Mouse (Mus musculus): ENCODE data around the gene Bcan. TPM values are rescaled to one million over a fixed set of nuclear protein-coding genes. Genes with fewer than 3 reads are reported as not detected.

Gene Bcan
- 0.39 and 0.53 TPM in 2 replicates for polyA plus RNA-seq (2015; fragmentation: Nextera tagmentation; extraction: Ambion mirVana)

GRCm38 (mm10) chr3:88000181-88000580 is at the start of gene Bcan:
Gene Bcan, minus strand, starts transcription at chr3:88000230.
- no peaks in the 10 kb centered on the region for H3K36me3 ChIP-seq
- WGBS, result under 1% methylated on average over 39 of the region's 39 CpGs
- H3K4me3 ChIP-seq, result peak within 1 kb of the TSS; percentile 48
- no peaks in the 10 kb centered on the region for H3K9me3 ChIP-seq
- H3K27me3 ChIP-seq, result peaks cover 98% of the 10 kb centered on the region
- H3K4me1 ChIP-seq, result peaks cover 37% of the 10 kb centered on the region
- ATAC-seq (ENCODE audit: insufficient number of reproducible peaks, insufficient read depth, low FRiP score, low TSS enrichment, low read depth), result no peak
- H3K9ac ChIP-seq, result peak within 1 kb of the TSS; percentile 57
- H3K27ac ChIP-seq, result no peak within 1 kb of the TSS
- H3K4me2 ChIP-seq, result peak within 1 kb of the TSS; percentile 88

DNA sequence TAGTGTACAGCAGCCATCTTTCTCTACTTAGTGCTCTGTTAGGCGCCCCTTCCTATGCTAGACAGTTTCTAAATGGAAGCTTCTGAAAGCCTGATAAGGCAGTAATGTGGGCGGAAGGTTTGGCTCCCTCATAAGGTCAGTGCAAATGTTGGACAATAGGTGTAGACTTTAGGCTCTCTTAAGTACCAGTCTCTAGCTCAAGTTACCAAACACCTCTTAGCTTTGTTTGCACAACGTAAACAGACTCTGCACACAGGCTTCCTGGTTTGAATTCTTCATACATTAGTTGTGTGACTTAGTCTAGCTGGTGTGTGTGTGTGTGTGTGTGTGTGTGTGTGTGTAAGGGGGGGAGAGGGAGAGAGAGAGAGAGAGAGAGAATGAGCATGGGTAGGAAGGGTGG is 49.5 kb upstream of the Bcan start:
- H3K27me3 ChIP-seq, result no peaks in the 10 kb centered on the region
- no peak overlapping the region for H3K4me2 ChIP-seq
- 85% methylated on average over 3 of the region's 3 CpGs for WGBS
- H3K36me3 ChIP-seq, result peaks cover 55% of the 10 kb centered on the region
- no peak overlapping the region for H3K27ac ChIP-seq
- H3K9me3 ChIP-seq, result no peaks in the 10 kb centered on the region
- no peak overlapping the region for H3K9ac ChIP-seq
- no peak for ATAC-seq (ENCODE audit: insufficient number of reproducible peaks, insufficient read depth, low FRiP score, low TSS enrichment, low read depth)
- no peaks in the 10 kb centered on the region for H3K4me1 ChIP-seq
- H3K4me3 ChIP-seq, result no peak overlapping the region

- H3K27me3 ChIP-seq, result peaks cover 29% of the 10 kb centered on the region
- H3K4me2 ChIP-seq, result peak within 1 kb of the TSS; percentile 77
- H3K27ac ChIP-seq, result peak within 1 kb of the TSS; percentile 44
- peak within 1 kb of the TSS; percentile 89 for H3K4me3 ChIP-seq
- H3K36me3 ChIP-seq, result 0 out of 2 replicates have a peak, but pooled peaks cover 8% of the 10 kb centered on the region
- peak within 1 kb of the TSS; percentile 74 for H3K9ac ChIP-seq
- ATAC-seq (ENCODE audit: insufficient number of reproducible peaks, insufficient read depth, low FRiP score, low TSS enrichment, low read depth), result peak; percentile 72; the same call in 1 of the 2 replicates
- H3K4me1 ChIP-seq, result peaks cover 5% of the 10 kb centered on the region
- no peaks in the 10 kb centered on the region for H3K9me3 ChIP-seq
- WGBS, result 10% methylated on average over 36 of the region's 36 CpGs
These were observed 42.8 kb upstream of the Bcan start, which contains the start of gene Gpatch4 for GRCm38 (mm10) chr3:88042661-88043421. Gene Gpatch4, plus strand, starts transcription at chr3:88043108.

DNA sequence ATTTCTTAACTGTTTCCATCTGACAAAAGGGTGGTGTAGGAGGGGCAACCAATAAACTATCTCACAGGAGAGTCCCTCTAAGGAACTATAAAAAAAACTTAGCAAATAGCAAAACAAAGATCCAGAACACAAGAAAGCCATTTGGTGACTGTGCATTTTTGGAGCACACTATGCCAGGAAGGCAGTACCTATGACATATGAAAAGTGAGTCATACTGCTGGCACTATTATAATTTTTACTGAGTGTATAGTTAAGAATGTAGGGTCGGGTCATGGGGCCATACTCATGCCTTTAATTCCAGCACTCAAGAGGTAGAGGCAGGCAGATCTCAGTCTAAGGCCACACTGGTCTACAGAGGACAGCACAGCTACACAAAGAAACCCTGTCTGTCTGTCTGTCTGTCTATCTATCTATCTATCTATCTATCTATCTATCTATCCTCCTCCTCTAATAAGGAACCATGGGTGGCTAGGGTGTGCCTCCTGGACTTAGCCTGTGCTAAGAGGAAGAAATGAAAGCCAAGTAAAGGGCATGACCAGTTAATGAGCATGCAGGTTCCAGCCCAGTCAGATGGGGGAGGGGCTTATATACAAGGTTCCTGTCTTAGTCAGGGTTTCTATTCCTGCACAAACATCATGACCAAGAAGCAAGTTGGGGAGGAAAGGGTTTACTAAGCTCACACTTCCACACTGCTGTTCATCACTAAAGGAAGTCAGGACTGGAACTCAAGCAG is 35.7 kb upstream of the Bcan start:
- Histone ChIP-seq H3K9me3 (no peaks in the 10 kb centered on the region), H3K36me3 (no peaks in the 10 kb centered on the region), H3K27me3 (peaks cover 57% of the 10 kb centered on the region), H3K27ac (no peak overlapping the region), H3K4me1 (no peaks in the 10 kb centered on the region), H3K4me2 (no peak overlapping the region), H3K4me3 (no peak overlapping the region), H3K9ac (no peak overlapping the region)
- ATAC-seq (ENCODE audit: insufficient number of reproducible peaks, insufficient read depth, low FRiP score, low TSS enrichment, low read depth), result no peak
- WGBS, result 72% methylated on average over 1 of the region's 1 CpGs

DNA sequence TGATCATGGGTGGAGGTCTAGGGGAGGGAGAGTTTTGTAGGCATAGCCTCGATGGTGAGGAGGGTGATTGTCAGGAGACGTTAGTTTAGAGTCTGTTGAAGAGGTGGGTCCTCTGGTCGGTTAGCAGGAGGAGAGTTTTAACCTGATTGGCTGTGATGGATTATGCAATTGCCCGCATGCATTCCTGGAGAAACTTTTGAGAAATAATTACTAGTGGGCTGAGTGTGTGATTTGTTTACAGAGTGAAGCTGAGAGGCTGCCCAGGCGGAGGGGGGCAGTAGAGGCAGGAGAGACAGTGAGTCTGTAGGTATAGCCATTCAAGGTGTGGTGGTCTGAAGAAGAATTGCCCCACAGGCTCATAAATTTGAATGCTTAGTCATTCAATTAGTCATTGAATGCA is 33.5 kb upstream of the Bcan start:
- no peak for ATAC-seq (ENCODE audit: insufficient number of reproducible peaks, insufficient read depth, low FRiP score, low TSS enrichment, low read depth)
- Histone ChIP-seq H3K9me3 (0 out of 2 replicates have a peak, but pooled peaks cover under 1% of the 10 kb centered on the region), H3K9ac (no peak overlapping the region), H3K27me3 (peaks cover 56% of the 10 kb centered on the region), H3K4me3 (no peak overlapping the region), H3K36me3 (no peaks in the 10 kb centered on the region), H3K4me1 (no peaks in the 10 kb centered on the region), H3K27ac (no peak overlapping the region), H3K4me2 (no peak overlapping the region)
- WGBS, result 71% methylated on average over 5 of the region's 5 CpGs

DNA sequence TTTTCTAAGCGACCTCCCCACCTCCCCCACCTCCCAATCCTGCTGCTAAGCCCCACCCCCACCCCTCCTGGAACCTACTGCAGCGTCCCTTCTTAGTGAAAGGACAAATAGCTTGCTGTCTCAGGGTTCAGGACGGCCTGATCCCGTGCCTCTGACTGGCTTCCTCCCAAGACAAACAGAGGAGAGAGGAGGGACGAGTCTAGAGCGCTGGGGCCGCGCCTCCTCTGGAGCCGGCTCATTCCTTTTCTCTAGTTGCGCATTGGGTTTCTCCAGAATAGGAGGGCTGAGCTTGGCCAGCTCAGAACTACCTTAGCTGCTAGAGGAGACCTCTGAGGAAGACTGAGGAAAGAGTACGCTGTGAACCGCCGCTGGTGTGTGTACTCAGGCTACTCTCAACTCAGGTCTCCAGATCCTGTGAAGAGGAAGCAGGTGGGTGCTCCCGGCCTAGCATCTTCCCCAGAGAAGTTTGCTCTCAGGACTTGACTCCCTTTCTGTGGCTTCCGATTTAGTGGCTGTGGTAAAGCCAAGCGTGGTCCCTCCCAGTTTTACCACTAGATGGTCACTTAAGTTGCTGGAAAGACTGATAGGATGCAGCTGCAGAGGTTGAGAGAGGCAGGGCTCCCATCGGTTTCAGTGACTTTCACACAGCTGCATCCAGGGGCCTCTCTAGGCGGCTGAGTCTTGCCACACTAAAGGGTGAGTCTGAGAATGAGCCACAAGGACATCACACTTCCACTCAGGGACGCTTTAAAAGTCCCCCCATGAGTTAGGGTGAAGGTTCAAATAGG is 30.8 kb upstream of the Bcan start:
- Histone ChIP-seq H3K36me3 (no peaks in the 10 kb centered on the region), H3K4me2 (no peak overlapping the region), H3K9ac (no peak overlapping the region), H3K9me3 (peaks cover 8% of the 10 kb centered on the region; the same call in 1 of the 2 replicates), H3K27me3 (peaks cover 66% of the 10 kb centered on the region), H3K27ac (no peak overlapping the region), H3K4me3 (no peak overlapping the region), H3K4me1 (no peaks in the 10 kb centered on the region)
- 17% methylated on average over 19 of the region's 19 CpGs for WGBS
- no peak for ATAC-seq (ENCODE audit: insufficient number of reproducible peaks, insufficient read depth, low FRiP score, low TSS enrichment, low read depth)

DNA sequence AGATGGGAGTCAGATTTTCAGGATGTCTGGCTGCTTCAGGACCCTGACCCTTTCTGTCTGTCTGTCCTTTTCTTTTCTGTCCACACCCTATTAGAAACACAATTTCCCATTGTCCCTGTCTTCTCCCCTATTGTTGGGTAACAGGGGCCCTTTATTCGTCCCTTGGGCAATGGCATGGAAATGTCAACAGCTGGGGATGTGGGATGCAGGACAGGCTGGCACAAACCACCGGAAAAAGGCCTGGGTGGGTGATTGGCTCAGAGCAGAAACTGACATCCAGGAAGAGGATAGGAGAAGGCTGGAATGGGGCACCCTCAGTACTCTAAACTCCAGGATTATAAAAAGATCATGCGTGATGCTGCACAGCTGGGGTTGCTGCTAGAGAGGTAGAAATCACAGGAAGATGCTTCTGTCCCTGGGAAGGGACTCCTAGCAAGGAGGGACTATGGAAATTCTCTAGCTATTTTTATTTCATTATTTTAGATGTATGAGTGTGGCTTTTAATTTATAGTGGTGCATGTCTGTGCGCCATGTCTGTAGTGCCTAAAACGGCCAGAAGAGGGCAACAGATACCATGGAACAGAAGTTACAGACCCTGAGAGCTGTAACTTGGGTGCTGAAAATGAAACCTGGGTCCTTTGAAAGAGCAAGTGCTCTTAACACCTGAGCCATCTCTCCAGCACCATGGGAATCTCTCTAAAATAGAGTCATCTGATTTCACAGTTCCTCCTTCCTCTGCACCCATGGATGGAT is 27.6 kb upstream of the Bcan start, which contains the start of gene Hapln2:
TSS of gene Hapln2 (minus strand) at position 150 of the 753 bp plus-strand sequence.
- no peak for ATAC-seq (ENCODE audit: insufficient number of reproducible peaks, insufficient read depth, low FRiP score, low TSS enrichment, low read depth)
- 46% methylated on average over 5 of the region's 5 CpGs for WGBS
- H3K27me3 ChIP-seq, result peaks cover 87% of the 10 kb centered on the region

GRCm38 (mm10) chr3:88026823-88027222 is 26.8 kb upstream of the Bcan start:
- H3K4me2 ChIP-seq, result no peak overlapping the region
- H3K9me3 ChIP-seq, result peaks cover 8% of the 10 kb centered on the region; the same call in 1 of the 2 replicates
- no peak for ATAC-seq (ENCODE audit: insufficient number of reproducible peaks, insufficient read depth, low FRiP score, low TSS enrichment, low read depth)
- H3K9ac ChIP-seq, result no peak overlapping the region
- H3K27me3 ChIP-seq, result peaks cover 87% of the 10 kb centered on the region
- WGBS, result 59% methylated on average over 7 of the region's 7 CpGs
- H3K36me3 ChIP-seq, result no peaks in the 10 kb centered on the region
- no peak overlapping the region for H3K4me3 ChIP-seq
- no peak overlapping the region for H3K27ac ChIP-seq
- peaks cover 18% of the 10 kb centered on the region for H3K4me1 ChIP-seq

More for the DNA sequence above, 27.6 kb upstream of the Bcan start, which contains the start of gene Hapln2:
- Histone ChIP-seq H3K27ac (no peak within 1 kb of the TSS), H3K9ac (no peak within 1 kb of the TSS), H3K4me1 (peaks cover 13% of the 10 kb centered on the region), H3K4me3 (no peak within 1 kb of the TSS), H3K36me3 (no peaks in the 10 kb centered on the region), H3K4me2 (no peak within 1 kb of the TSS), H3K9me3 (peaks cover 8% of the 10 kb centered on the region; the same call in 1 of the 2 replicates)

- H3K4me3 ChIP-seq, result peak overlapping the region; percentile 58
- no peak overlapping the region for H3K27ac ChIP-seq
- under 1% methylated on average over 81 of the region's 81 CpGs for WGBS
- peaks cover 18% of the 10 kb centered on the region for H3K4me1 ChIP-seq
- H3K4me2 ChIP-seq, result peak overlapping the region; percentile 99
- ATAC-seq (ENCODE audit: insufficient number of reproducible peaks, insufficient read depth, low FRiP score, low TSS enrichment, low read depth), result peak; percentile 49; the same call in 1 of the 2 replicates
- H3K27me3 ChIP-seq, result peaks cover 86% of the 10 kb centered on the region
- H3K9ac ChIP-seq, result peak overlapping the region; percentile 64
- no peaks in the 10 kb centered on the region for H3K36me3 ChIP-seq
- peaks cover 7% of the 10 kb centered on the region; the same call in 1 of the 2 replicates for H3K9me3 ChIP-seq
These were observed 23.4 kb upstream of the Bcan start for GRCm38 (mm10) chr3:88023192-88024074.

Measured in embryonic facial prominence, embryonic 13.5 days (tissue).